Mouse (Mus musculus): ENCODE data around the gene A4gnt. TPM values are rescaled to one million over a fixed set of nuclear protein-coding genes. Genes with fewer than 3 reads are reported as not detected.
"Not testable (repeated sequence)": the region's sequence is repeated elsewhere in the genome, so short reads cannot be mapped to it uniquely, and the experiment has no call there.

A4gnt gene
- polyA plus RNA-seq (2012; ENCODE audit: insufficient read depth, insufficient read length, missing spikeins): not detected in 2 replicates

GRCm38 (mm10) chr9:99612202-99612601, at the start of gene A4gnt:
Gene A4gnt, plus strand, starts transcription at chr9:99612502.
- TF ChIP-seq POLR2A (IDR thresholded peaks at IDR 0.05; ENCODE audit: borderline replicate concordance, low read depth, low read length) (no peak), CTCF (IDR thresholded peaks at IDR 0.05; ENCODE audit: low read depth, low read length) (no peak)
- Histone ChIP-seq H3K27ac (ENCODE audit: insufficient read depth, low read depth, low read length) (no peak within 1 kb of the TSS), H3K4me3 (ENCODE audit: insufficient read depth, low read length) (no peak within 1 kb of the TSS), H3K4me1 (ENCODE audit: control insufficient read depth, insufficient read depth, low read length) (no peaks in the 10 kb centered on the region)

- Histone ChIP-seq H3K27ac (ENCODE audit: insufficient read depth, low read depth, low read length) (no peak overlapping the region), H3K4me1 (ENCODE audit: control insufficient read depth, insufficient read depth, low read length) (peaks cover 8% of the 10 kb centered on the region), H3K4me3 (ENCODE audit: insufficient read depth, low read length) (no peak overlapping the region)
- TF ChIP-seq POLR2A (IDR thresholded peaks at IDR 0.05; ENCODE audit: borderline replicate concordance, low read depth, low read length): no peak
- no peak for TF ChIP-seq CTCF (IDR thresholded peaks at IDR 0.05; ENCODE audit: low read depth, low read length)
These were observed 48.6 kb upstream of the A4gnt start for GRCm38 (mm10) chr9:99563714-99564113.

GRCm38 (mm10) chr9:99568023-99568346, 44.3 kb upstream of the A4gnt start:
- no peak for TF ChIP-seq CTCF (IDR thresholded peaks at IDR 0.05; ENCODE audit: low read depth, low read length)
- TF ChIP-seq POLR2A (IDR thresholded peaks at IDR 0.05; ENCODE audit: borderline replicate concordance, low read depth, low read length): no peak
- Histone ChIP-seq H3K4me3 (ENCODE audit: insufficient read depth, low read length) (peak overlapping the region; percentile 99), H3K27ac (ENCODE audit: insufficient read depth, low read depth, low read length) (0 out of 2 replicates have a peak overlapping the region, but pooled peaks have one; percentile 85), H3K4me1 (ENCODE audit: control insufficient read depth, insufficient read depth, low read length) (peaks cover 8% of the 10 kb centered on the region)

- H3K27ac ChIP-seq (ENCODE audit: insufficient read depth, low read depth, low read length): peak within 1 kb of the TSS; percentile 85
- TF ChIP-seq CTCF (IDR thresholded peaks at IDR 0.05; ENCODE audit: low read depth, low read length) (no peak), POLR2A (IDR thresholded peaks at IDR 0.05; ENCODE audit: borderline replicate concordance, low read depth, low read length) (no peak)
- H3K4me1 ChIP-seq (ENCODE audit: control insufficient read depth, insufficient read depth, low read length): peaks cover 8% of the 10 kb centered on the region
- peak within 1 kb of the TSS; percentile 99 for H3K4me3 ChIP-seq (ENCODE audit: insufficient read depth, low read length)
These were observed 43.8 kb upstream of the A4gnt start, which contains the start of gene Armc8 for GRCm38 (mm10) chr9:99568347-99569070. Gene Armc8, minus strand, starts transcription at chr9:99568899.

GRCm38 (mm10) chr9:99569071-99569397, 43.3 kb upstream of the A4gnt start:
- Histone ChIP-seq H3K4me3 (ENCODE audit: insufficient read depth, low read length) (peak overlapping the region; percentile 99), H3K27ac (ENCODE audit: insufficient read depth, low read depth, low read length) (peak overlapping the region; percentile 10; the same call in 1 of the 2 replicates), H3K4me1 (ENCODE audit: control insufficient read depth, insufficient read depth, low read length) (peaks cover 7% of the 10 kb centered on the region)
- TF ChIP-seq CTCF (IDR thresholded peaks at IDR 0.05; ENCODE audit: low read depth, low read length): no peak

- Histone ChIP-seq H3K4me1 (ENCODE audit: control insufficient read depth, insufficient read depth, low read length) (peaks cover 9% of the 10 kb centered on the region; the same call in 1 of the 2 replicates), H3K4me3 (ENCODE audit: insufficient read depth, low read length) (peak within 1 kb of the TSS; percentile 97), H3K27ac (ENCODE audit: insufficient read depth, low read depth, low read length) (peak within 1 kb of the TSS; percentile 52)
- no peak for TF ChIP-seq CTCF (IDR thresholded peaks at IDR 0.05; ENCODE audit: low read depth, low read length)
- TF ChIP-seq POLR2A (IDR thresholded peaks at IDR 0.05; ENCODE audit: borderline replicate concordance, low read depth, low read length): 0 out of 2 replicates have a peak, but pooled peaks have one; percentile 25
These were observed 36.4 kb upstream of the A4gnt start, which contains the start of gene Dbr1 for GRCm38 (mm10) chr9:99575677-99576480. Gene Dbr1, plus strand, starts transcription at chr9:99575799.

GRCm38 (mm10) chr9:99580655-99581054, 31.6 kb upstream of the A4gnt start:
- TF ChIP-seq CTCF (IDR thresholded peaks at IDR 0.05; ENCODE audit: low read depth, low read length) (no peak), POLR2A (IDR thresholded peaks at IDR 0.05; ENCODE audit: borderline replicate concordance, low read depth, low read length) (no peak)
- peaks cover 9% of the 10 kb centered on the region; the same call in 1 of the 2 replicates for H3K4me1 ChIP-seq (ENCODE audit: control insufficient read depth, insufficient read depth, low read length)
- H3K4me3 ChIP-seq (ENCODE audit: insufficient read depth, low read length): no peak overlapping the region
- no peak overlapping the region for H3K27ac ChIP-seq (ENCODE audit: insufficient read depth, low read depth, low read length)

GRCm38 (mm10) chr9:99587505-99588202, 24.6 kb upstream of the A4gnt start:
- no peak overlapping the region for H3K27ac ChIP-seq (ENCODE audit: insufficient read depth, low read depth, low read length)
- no peak overlapping the region for H3K4me3 ChIP-seq (ENCODE audit: insufficient read depth, low read length)
- TF ChIP-seq CTCF (IDR thresholded peaks at IDR 0.05; ENCODE audit: low read depth, low read length) (peak; percentile 86), POLR2A (IDR thresholded peaks at IDR 0.05; ENCODE audit: borderline replicate concordance, low read depth, low read length) (no peak)
- H3K4me1 ChIP-seq (ENCODE audit: control insufficient read depth, insufficient read depth, low read length): no peaks in the 10 kb centered on the region

GRCm38 (mm10) chr9:99591144-99591543, 21.2 kb upstream of the A4gnt start:
- TF ChIP-seq POLR2A (IDR thresholded peaks at IDR 0.05; ENCODE audit: borderline replicate concordance, low read depth, low read length) (no peak), CTCF (IDR thresholded peaks at IDR 0.05; ENCODE audit: low read depth, low read length) (no peak)
- Histone ChIP-seq H3K27ac (ENCODE audit: insufficient read depth, low read depth, low read length) (no peak overlapping the region), H3K4me1 (ENCODE audit: control insufficient read depth, insufficient read depth, low read length) (no peaks in the 10 kb centered on the region), H3K4me3 (ENCODE audit: insufficient read depth, low read length) (no peak overlapping the region)

- not testable (repeated sequence) for H3K27ac ChIP-seq (ENCODE audit: insufficient read depth, low read depth, low read length); H3K4me1 ChIP-seq (ENCODE audit: control insufficient read depth, insufficient read depth, low read length); H3K4me3 ChIP-seq (ENCODE audit: insufficient read depth, low read length)
These were observed 13.2 kb upstream of the A4gnt start for GRCm38 (mm10) chr9:99599127-99599526.
